Mouse (Mus musculus) testis, adult 2 months (tissue): ENCODE measurements around the gene Dcdc2a. TPM values are rescaled to one million over a fixed set of nuclear protein-coding genes. Genes with fewer than 3 reads are reported as not detected.

Experiments
- H3K27ac ChIP-seq: fragments of 200-500 bp; 2 replicates; pipeline ENCODE4 v1.5.1; 2012; ENCODE audit warnings: low read depth, low read length; ENCODE audit not compliant: control insufficient read depth, insufficient read depth
- H3K27me3 ChIP-seq: fragments of 200-500 bp; 2 replicates; pipeline ENCODE4 v1.6.1; 2012; ENCODE audit warnings: mild to moderate bottlenecking, low read length, moderate library complexity; ENCODE audit not compliant: control insufficient read depth, insufficient read depth
- H3K36me3 ChIP-seq: fragments of 200-500 bp; 2 replicates; pipeline ENCODE4 v1.6.1; 2012; ENCODE audit warnings: mild to moderate bottlenecking, low read length; ENCODE audit not compliant: control insufficient read depth, insufficient read depth
- H3K4me1 ChIP-seq: fragments of 200-500 bp; 2 replicates; pipeline ENCODE4 v1.6.1; 2012; ENCODE audit warnings: low read length; ENCODE audit not compliant: control insufficient read depth, insufficient read depth
- H3K4me3 ChIP-seq: fragments of 200-500 bp; 2 replicates; pipeline ENCODE4 v1.5.1; 2012; ENCODE audit warnings: low read depth, mild to moderate bottlenecking, low read length, moderate library complexity, mixed read lengths; ENCODE audit not compliant: control insufficient read depth
- CTCF ChIP-seq: fragments of 200-500 bp; IDR thresholded peaks from 2 replicates; pipeline ENCODE4 v1.5.1; 2012; ENCODE audit warnings: low read depth, mild to moderate bottlenecking, inconsistent platforms, low read length, moderate library complexity; ENCODE audit not compliant: control insufficient read depth, insufficient read depth, insufficient replicate concordance
- POLR2A ChIP-seq: fragments of 200-500 bp; IDR thresholded peaks from 2 replicates; pipeline ENCODE4 v1.6.1; 2012; ENCODE audit warnings: low read depth, mild to moderate bottlenecking, inconsistent platforms, low read length, moderate library complexity; ENCODE audit not compliant: control insufficient read depth
- polyA plus RNA-seq: library from polyadenylated mRNA; depleted of rRNA; stranded (reverse); fragments of >200 nt; gene quantifications from 2 replicates; pipeline ENCODE4 v1.2.3, GENCODE M21; 2012; rRNA removed

The Dcdc2a gene
- 3.2 TPM in 2 replicates for polyA plus RNA-seq

GRCm38 (mm10) chr13:25055873-25056667 lies at the start of gene Dcdc2a:
Gene Dcdc2a, plus strand, starts transcription at chr13:25056004.
- H3K27ac ChIP-seq, result peak within 1 kb of the TSS; percentile 74; the same call in 1 of the 2 replicates
- H3K4me3 ChIP-seq, result peak within 1 kb of the TSS; percentile 90
- peaks cover 13% of the 10 kb centered on the region for H3K4me1 ChIP-seq
- TF ChIP-seq POLR2A (no peak), CTCF (no peak)
- H3K27me3 ChIP-seq, result no peaks in the 10 kb centered on the region
- H3K36me3 ChIP-seq, result no peaks in the 10 kb centered on the region

GRCm38 (mm10) chr13:25007115-25007514 lies 48.7 kb upstream of the Dcdc2a start:
- TF ChIP-seq CTCF, result no peak
- no peak for TF ChIP-seq POLR2A
- Histone ChIP-seq H3K4me1 (no peaks in the 10 kb centered on the region), H3K36me3 (no peaks in the 10 kb centered on the region; the same call in none of the 2 replicates), H3K27me3 (no peaks in the 10 kb centered on the region), H3K4me3 (no peak overlapping the region), H3K27ac (no peak overlapping the region)

GRCm38 (mm10) chr13:25018316-25018715 lies 37.5 kb upstream of the Dcdc2a start:
- H3K36me3 ChIP-seq, result peaks cover 2% of the 10 kb centered on the region
- TF ChIP-seq CTCF (no peak), POLR2A (no peak)
- H3K27me3 ChIP-seq, result no peaks in the 10 kb centered on the region
- peaks cover 10% of the 10 kb centered on the region for H3K4me1 ChIP-seq
- peak overlapping the region; percentile 98 for H3K4me3 ChIP-seq
- peak overlapping the region; percentile 95; the same call in 1 of the 2 replicates for H3K27ac ChIP-seq

- TF ChIP-seq CTCF (0 out of 2 replicates have a peak, but pooled peaks have one; percentile 8), POLR2A (peak; percentile 97)
- Histone ChIP-seq H3K27me3 (no peaks in the 10 kb centered on the region), H3K4me1 (peaks cover 10% of the 10 kb centered on the region), H3K27ac (peak within 1 kb of the TSS; percentile 95), H3K36me3 (peaks cover 2% of the 10 kb centered on the region), H3K4me3 (peak within 1 kb of the TSS; percentile 98)
Observed at GRCm38 (mm10) chr13:25019793-25020539, 35.8 kb upstream of the Dcdc2a start, which contains the start of gene Mrs2. Gene Mrs2, minus strand, starts transcription at chr13:25020379.

GRCm38 (mm10) chr13:25020540-25020892 lies 35.3 kb upstream of the Dcdc2a start:
- no peaks in the 10 kb centered on the region for H3K27me3 ChIP-seq
- H3K4me3 ChIP-seq, result peak overlapping the region; percentile 98
- no peak for TF ChIP-seq CTCF
- no peak for TF ChIP-seq POLR2A
- H3K4me1 ChIP-seq, result peaks cover 10% of the 10 kb centered on the region
- peaks cover 2% of the 10 kb centered on the region for H3K36me3 ChIP-seq
- H3K27ac ChIP-seq, result peak overlapping the region; percentile 95

- Histone ChIP-seq H3K27ac (no peak overlapping the region), H3K4me1 (peaks cover 7% of the 10 kb centered on the region), H3K4me3 (no peak overlapping the region), H3K27me3 (no peaks in the 10 kb centered on the region), H3K36me3 (peaks cover 2% of the 10 kb centered on the region)
- TF ChIP-seq CTCF, result no peak
- TF ChIP-seq POLR2A, result no peak
Observed at GRCm38 (mm10) chr13:25022386-25022785, 33.4 kb upstream of the Dcdc2a start.

GRCm38 (mm10) chr13:25023129-25023528 lies 32.7 kb upstream of the Dcdc2a start:
- Histone ChIP-seq H3K27ac (no peak overlapping the region), H3K4me3 (no peak overlapping the region), H3K36me3 (peaks cover 2% of the 10 kb centered on the region), H3K4me1 (peaks cover 7% of the 10 kb centered on the region), H3K27me3 (no peaks in the 10 kb centered on the region)
- TF ChIP-seq POLR2A, result no peak
- TF ChIP-seq CTCF, result no peak
